Mouse (Mus musculus): ENCODE data around the gene 9330159F19Rik.

DNA sequence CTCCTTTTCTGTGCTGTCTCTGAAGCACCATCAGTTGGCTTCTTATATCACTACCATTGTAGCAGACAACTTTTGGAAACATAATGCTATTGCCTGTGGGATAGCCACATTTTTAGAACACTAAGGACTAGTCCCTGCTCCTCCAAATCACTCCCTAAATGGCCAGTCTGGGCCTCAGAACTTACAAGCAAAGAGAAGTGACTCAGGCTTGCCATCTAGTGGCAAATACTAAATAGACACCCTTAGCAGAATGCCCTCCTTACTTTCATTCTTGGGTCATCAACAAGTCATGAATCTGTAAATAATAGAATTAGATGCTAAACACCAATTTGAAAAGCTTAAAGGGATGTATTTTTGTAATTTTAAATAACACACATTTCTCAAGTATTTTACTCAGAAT, 4.7 kb upstream of the 9330159F19Rik start:
- no peak for TF ChIP-seq POLR2A (IDR thresholded peaks at IDR 0.05; ENCODE audit: insufficient read depth, low read depth, low read length)
- no peak for TF ChIP-seq EP300 (IDR thresholded peaks at IDR 0.05; ENCODE audit: insufficient read depth, low read depth, low read length)

All from heart, adult 2 months (tissue).